Mouse (Mus musculus) embryonic facial prominence, embryonic 11.5 days (tissue): ENCODE results near the gene Drosha. TPM values are rescaled to one million over a fixed set of nuclear protein-coding genes. Genes with fewer than 3 reads are reported as not detected.

Source experiments
- ATAC-seq: fragments of 200-750 bp; cut with Nextera tagmentation; replicated peaks from 2 replicates; pipeline ENCODE4 v1.8.0; 2017; ENCODE audit warnings: low read depth; ENCODE audit not compliant: insufficient number of reproducible peaks, low FRiP score, low TSS enrichment
- DNase-seq: peaks from one replicate; pipeline ENCODE4 v3.0.0-alpha.2; 2015; ENCODE audit warnings: low spot score
- H3K27ac ChIP-seq: fragments of 300-500 bp; sonication (generic); replicated peaks from 2 replicates; pipeline ENCODE4 v1.5.1; 2014; ENCODE audit warnings: mild to moderate bottlenecking, low read depth, low read length, control low read depth
- H3K27me3 ChIP-seq: fragments of 300-500 bp; sonication (generic); 2 replicates; pipeline ENCODE4 v1.6.1; 2014; ENCODE audit warnings: mild to moderate bottlenecking, low read length, moderate library complexity, mixed read lengths; ENCODE audit not compliant: control insufficient read depth, insufficient read depth
- H3K36me3 ChIP-seq: fragments of 300-500 bp; sonication (generic); replicated peaks from 2 replicates; pipeline ENCODE4 v1.6.1; 2014; ENCODE audit warnings: low read depth, mild to moderate bottlenecking, low read length, moderate library complexity, mixed read lengths; ENCODE audit not compliant: control insufficient read depth, insufficient read depth
- H3K4me1 ChIP-seq: fragments of 300-500 bp; sonication (generic); 2 replicates; pipeline ENCODE4 v1.6.1; 2014; ENCODE audit warnings: low read length, mixed read lengths; ENCODE audit not compliant: control insufficient read depth, insufficient read depth
- H3K4me2 ChIP-seq: fragments of 300-500 bp; sonication (generic); 2 replicates; pipeline ENCODE4 v1.6.1; 2014; ENCODE audit warnings: low read depth, mild to moderate bottlenecking, control low read depth, low read length, moderate library complexity
- H3K4me3 ChIP-seq: fragments of 300-500 bp; sonication (generic); 2 replicates; pipeline ENCODE4 v1.5.1; 2014; ENCODE audit warnings: low read depth, low read length, control low read depth
- H3K9ac ChIP-seq: fragments of 300-500 bp; sonication (generic); replicated peaks from 2 replicates; pipeline ENCODE4 v1.6.1; 2014; ENCODE audit warnings: mild to moderate bottlenecking, control low read depth, low read length
- H3K9me3 ChIP-seq: fragments of 300-500 bp; sonication (generic); replicated peaks from 2 replicates; pipeline ENCODE4 v1.6.1; 2016; ENCODE audit warnings: mild to moderate bottlenecking, low read length, inconsistent platforms, mixed read lengths; ENCODE audit not compliant: control insufficient read depth
- WGBS: fragments of 180-500 bp; shearing (Covaris S2); extraction: QIAGEN DNeasy Blood & Tissue Kit; methylation state at CpG from one replicate; pipeline ENCODE4 v1.1.7; 2014; 5-methylcytosine and 5-hydroxymethylcytosine counted together
- polyA plus RNA-seq: library from polyadenylated mRNA; unstranded; fragments of >200 nt; fragmentation: Nextera tagmentation; extraction: Ambion mirVana; gene quantifications from 2 replicates; pipeline ENCODE4 v1.2.1, GENCODE M21; 2014

The Drosha gene
- polyA plus RNA-seq, 1 experiment from 2014 or later: 79.0 TPM

DNA sequence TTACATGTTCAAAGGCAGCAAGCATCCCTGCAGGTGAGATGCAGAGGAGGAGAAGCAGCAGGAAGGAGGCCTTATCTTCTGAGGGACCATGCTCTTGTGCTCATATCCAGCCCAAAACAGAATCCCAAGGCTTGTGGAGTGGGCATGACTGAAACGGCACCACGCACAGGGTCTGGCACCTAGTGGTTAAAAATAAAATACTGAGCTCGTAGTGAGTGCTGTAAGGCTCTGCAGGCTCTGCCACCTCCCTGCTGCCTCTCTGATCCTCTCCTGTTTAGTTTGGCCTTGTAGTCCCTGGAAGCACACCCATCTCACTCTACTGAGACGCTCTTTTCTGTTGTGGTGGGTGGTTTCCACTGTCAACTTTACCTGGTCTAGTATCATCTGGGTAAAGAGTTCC, 52.3 kb downstream of the Drosha start:
- H3K27ac ChIP-seq: no peak overlapping the region
- no peaks in the 10 kb centered on the region for H3K4me1 ChIP-seq
- no peaks in the 10 kb centered on the region for H3K9me3 ChIP-seq
- no peaks in the 10 kb centered on the region for H3K27me3 ChIP-seq
- no peak overlapping the region for H3K9ac ChIP-seq
- peaks cover 10% of the 10 kb centered on the region for H3K36me3 ChIP-seq
- 87% methylated on average over 4 of the region's 4 CpGs for WGBS
- no peak for ATAC-seq
- H3K4me3 ChIP-seq: no peak overlapping the region
- no peak overlapping the region for H3K4me2 ChIP-seq
- no peak for DNase-seq

DNA sequence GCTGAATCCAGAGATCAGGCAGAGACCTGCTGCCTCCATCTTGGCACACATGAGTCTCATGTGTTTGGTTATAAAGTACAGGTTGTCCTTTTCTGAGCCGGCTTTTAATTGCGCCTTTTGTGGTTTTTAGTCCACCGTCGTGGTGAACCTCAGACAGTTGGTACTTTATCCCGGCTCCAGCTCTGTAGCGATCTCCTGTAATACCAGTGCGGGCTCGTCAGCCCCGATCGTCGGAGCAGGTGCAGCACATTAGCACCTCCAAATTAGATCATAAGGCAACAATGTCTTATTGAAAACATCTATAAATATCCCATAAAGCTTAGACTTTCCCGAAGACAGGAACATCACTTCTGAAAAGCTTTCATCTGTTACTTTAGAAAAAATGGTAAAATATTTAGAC, 53.3 kb downstream of the Drosha start:
- H3K4me1 ChIP-seq: no peaks in the 10 kb centered on the region
- 95% methylated on average over 12 of the region's 12 CpGs for WGBS
- ATAC-seq (no peak), DNase-seq (no peak)
- H3K9ac ChIP-seq: no peak overlapping the region
- H3K36me3 ChIP-seq: peaks cover 10% of the 10 kb centered on the region
- H3K9me3 ChIP-seq: no peaks in the 10 kb centered on the region
- no peaks in the 10 kb centered on the region for H3K27me3 ChIP-seq
- no peak overlapping the region for H3K27ac ChIP-seq
- no peak overlapping the region for H3K4me3 ChIP-seq
- no peak overlapping the region for H3K4me2 ChIP-seq

GRCm38 (mm10) chr15:12878581-12878980, 54.0 kb downstream of the Drosha start:
- Histone ChIP-seq H3K36me3 (peaks cover 10% of the 10 kb centered on the region), H3K9me3 (no peaks in the 10 kb centered on the region), H3K4me2 (no peak overlapping the region), H3K27ac (no peak overlapping the region), H3K9ac (no peak overlapping the region), H3K27me3 (no peaks in the 10 kb centered on the region), H3K4me1 (no peaks in the 10 kb centered on the region), H3K4me3 (no peak overlapping the region)
- WGBS: 90% methylated on average over 9 of the region's 9 CpGs
- DNase-seq (no peak), ATAC-seq (no peak)

DNA sequence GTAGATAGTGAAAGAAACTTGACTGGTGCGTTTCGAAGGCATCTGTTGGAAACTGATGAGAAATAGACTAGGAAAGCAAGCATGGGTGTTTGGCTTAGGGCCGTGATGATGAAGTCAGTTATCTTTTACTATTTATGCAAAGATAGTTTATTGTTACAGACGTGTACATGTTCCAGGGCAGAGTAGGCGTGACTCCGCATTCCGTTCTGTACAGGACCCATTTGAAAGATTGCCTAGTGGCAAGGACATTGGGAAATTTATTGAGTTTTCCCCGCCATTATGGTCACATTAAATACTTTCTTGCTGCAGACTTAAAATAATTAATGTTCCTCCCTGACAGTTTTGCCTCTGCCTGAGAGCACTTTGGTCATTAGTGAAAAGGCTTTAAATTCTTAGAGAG, 55.3 kb downstream of the Drosha start:
- Histone ChIP-seq H3K4me3 (no peak overlapping the region), H3K27ac (no peak overlapping the region), H3K4me2 (no peak overlapping the region), H3K9ac (no peak overlapping the region), H3K9me3 (no peaks in the 10 kb centered on the region), H3K4me1 (no peaks in the 10 kb centered on the region), H3K36me3 (peaks cover 10% of the 10 kb centered on the region), H3K27me3 (no peaks in the 10 kb centered on the region)
- ATAC-seq: no peak
- no peak for DNase-seq
- 95% methylated on average over 8 of the region's 8 CpGs for WGBS

DNA sequence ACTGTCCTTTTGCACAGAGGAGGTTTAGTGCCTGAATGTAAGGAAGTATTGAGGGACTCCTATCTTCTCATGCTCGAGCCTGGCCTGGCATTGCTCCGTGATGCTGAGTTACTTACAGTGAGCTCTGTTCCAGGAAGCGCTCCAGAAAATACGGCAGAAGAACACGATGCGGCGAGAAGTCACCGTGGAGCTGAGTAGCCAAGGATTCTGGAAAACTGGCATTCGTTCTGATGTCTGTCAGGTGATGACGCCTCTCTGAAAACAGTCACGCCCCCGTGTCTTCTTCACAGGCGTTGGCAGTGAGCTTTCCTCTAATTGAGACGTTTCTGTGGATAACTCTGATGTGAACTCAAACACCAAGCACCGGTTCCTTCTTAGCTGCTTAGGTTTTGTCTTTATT, 60.2 kb downstream of the Drosha start:
- H3K4me2 ChIP-seq: no peak overlapping the region
- H3K4me3 ChIP-seq: no peak overlapping the region
- no peak for DNase-seq
- H3K4me1 ChIP-seq: no peaks in the 10 kb centered on the region
- no peaks in the 10 kb centered on the region for H3K9me3 ChIP-seq
- peaks cover 2% of the 10 kb centered on the region for H3K36me3 ChIP-seq
- WGBS: 94% methylated on average over 15 of the region's 15 CpGs
- no peak for ATAC-seq
- H3K27me3 ChIP-seq: no peaks in the 10 kb centered on the region
- H3K9ac ChIP-seq: no peak overlapping the region
- H3K27ac ChIP-seq: no peak overlapping the region

DNA sequence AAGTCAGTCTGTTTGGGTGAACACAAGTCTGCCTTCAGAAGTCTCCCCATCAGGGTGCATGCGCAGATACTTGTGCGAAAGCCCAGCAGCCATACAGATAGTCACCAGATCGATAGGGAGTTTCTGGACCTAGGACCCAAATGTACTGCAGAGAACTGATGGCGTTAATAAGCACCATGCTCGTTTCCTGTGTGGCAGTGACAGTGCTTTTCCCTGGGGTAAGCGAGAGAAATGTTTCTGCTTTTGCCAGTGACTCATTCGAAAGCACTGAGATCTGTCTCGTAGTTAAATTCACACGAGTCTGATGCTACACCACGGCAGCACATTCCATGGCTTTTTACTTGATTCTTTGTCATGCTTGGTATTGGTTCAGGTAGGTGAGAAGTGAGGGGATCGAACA, 60.7 kb downstream of the Drosha start:
- Histone ChIP-seq H3K9ac (no peak overlapping the region), H3K9me3 (no peaks in the 10 kb centered on the region), H3K4me2 (no peak overlapping the region), H3K4me1 (no peaks in the 10 kb centered on the region), H3K36me3 (peaks cover 2% of the 10 kb centered on the region), H3K27ac (no peak overlapping the region), H3K4me3 (no peak overlapping the region), H3K27me3 (no peaks in the 10 kb centered on the region)
- DNase-seq (no peak), ATAC-seq (no peak)
- 94% methylated on average over 11 of the region's 11 CpGs for WGBS

DNA sequence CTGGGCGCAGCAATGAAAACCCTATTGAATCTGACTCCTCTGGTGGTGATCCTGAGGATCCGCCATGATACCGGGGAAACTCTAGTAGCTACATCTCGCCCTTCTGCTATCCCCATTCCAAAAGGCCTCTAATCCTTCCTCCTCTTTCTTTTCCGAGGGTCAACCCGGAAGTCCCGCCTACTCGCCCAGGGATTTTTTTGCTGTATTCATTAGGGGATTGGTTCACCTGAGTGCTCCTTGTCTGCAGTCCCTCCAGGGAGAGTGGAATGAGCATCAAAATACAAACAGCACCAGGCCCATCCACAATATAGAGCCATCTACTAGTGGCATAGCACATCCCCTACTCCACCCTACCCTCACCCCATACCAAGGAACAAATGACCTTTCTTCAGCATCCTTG, 62.6 kb downstream of the Drosha start:
- Histone ChIP-seq H3K9me3 (no peaks in the 10 kb centered on the region), H3K9ac (no peak overlapping the region), H3K27ac (no peak overlapping the region), H3K27me3 (no peaks in the 10 kb centered on the region), H3K4me2 (no peak overlapping the region), H3K4me3 (no peak overlapping the region), H3K36me3 (peaks cover 2% of the 10 kb centered on the region), H3K4me1 (no peaks in the 10 kb centered on the region)
- 88% methylated on average over 8 of the region's 8 CpGs for WGBS
- ATAC-seq: no peak
- DNase-seq: no peak

- no peak overlapping the region for H3K27ac ChIP-seq
- no peak for DNase-seq
- H3K4me3 ChIP-seq: no peak overlapping the region
- no peaks in the 10 kb centered on the region for H3K4me1 ChIP-seq
- H3K27me3 ChIP-seq: no peaks in the 10 kb centered on the region
- WGBS: 95% methylated on average over 4 of the region's 4 CpGs
- no peak overlapping the region for H3K4me2 ChIP-seq
- peaks cover 2% of the 10 kb centered on the region for H3K36me3 ChIP-seq
- ATAC-seq: no peak
- H3K9ac ChIP-seq: no peak overlapping the region
- H3K9me3 ChIP-seq: no peaks in the 10 kb centered on the region
Measured at GRCm38 (mm10) chr15:12888312-12888711, 63.7 kb downstream of the Drosha start.
